Mouse (Mus musculus) liver, embryonic 14.5 days (tissue): ENCODE data around the gene Wee1.

Source experiments
- CTCF ChIP-seq: IDR thresholded peaks from 2 replicates; pipeline ENCODE4 v1.5.1; 2016; ENCODE audit warnings: antibody characterized with exemption, low read depth, control low read depth
- EP300 ChIP-seq: IDR thresholded peaks from 2 replicates; pipeline ENCODE4 v1.6.1; 2016; ENCODE audit warnings: antibody characterized with exemption, low read depth

DNA sequence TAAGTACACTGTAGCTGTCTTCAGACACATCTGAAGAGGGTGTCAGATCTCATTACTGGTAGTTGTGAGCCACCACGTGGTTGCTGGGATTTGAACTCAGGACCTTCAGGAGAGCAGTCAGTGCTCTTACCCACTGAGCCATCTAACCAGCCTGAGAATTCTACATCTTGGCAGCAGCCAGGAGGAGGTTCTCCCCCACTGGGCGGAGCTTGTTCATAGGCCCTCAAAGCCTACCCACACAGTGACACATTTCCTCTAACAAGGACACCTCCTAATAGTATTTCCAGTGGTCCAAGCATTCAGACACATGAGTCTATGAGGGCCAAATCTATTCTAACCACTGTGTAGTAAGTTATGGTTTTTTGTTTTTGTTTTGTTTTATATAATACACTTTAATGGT lies 6.7 kb downstream of the Wee1 start:
- TF ChIP-seq EP300, result no peak
- TF ChIP-seq CTCF, result no peak
